Mouse (Mus musculus): ENCODE measurements around the gene Jade1. TPM values are rescaled to one million over a fixed set of nuclear protein-coding genes. Genes with fewer than 3 reads are reported as not detected.

Gene Jade1
- polyA plus RNA-seq, 1 experiment from 2014 or later = 22.1 TPM

GRCm38 (mm10) chr3:41597036-41597435, 41.5 kb downstream of the Jade1 start:
- Histone ChIP-seq H3K27me3 (ENCODE audit: control insufficient read depth, insufficient read depth, low read length) (no peaks in the 10 kb centered on the region), H3K4me3 (ENCODE audit: low read length) (no peak overlapping the region), H3K4me1 (ENCODE audit: control insufficient read depth, insufficient read depth, low read length) (no peaks in the 10 kb centered on the region), H3K9me3 (ENCODE audit: control insufficient read depth, low read length) (no peaks in the 10 kb centered on the region), H3K9ac (ENCODE audit: low read depth, low read length) (no peak overlapping the region), H3K36me3 (ENCODE audit: control insufficient read depth, insufficient read depth, low read length) (peaks cover 55% of the 10 kb centered on the region), H3K4me2 (replicated peaks; ENCODE audit: low read depth, low read length) (no peak overlapping the region), H3K27ac (ENCODE audit: low read depth, low read length) (no peak overlapping the region)
- WGBS = 93% methylated on average over 8 of the region's 8 CpGs
- no peak for ATAC-seq (ENCODE audit: low FRiP score, low TSS enrichment)

GRCm38 (mm10) chr3:41598412-41598811, 42.9 kb downstream of the Jade1 start:
- Histone ChIP-seq H3K4me3 (ENCODE audit: low read length) (no peak overlapping the region), H3K27ac (ENCODE audit: low read depth, low read length) (no peak overlapping the region), H3K27me3 (ENCODE audit: control insufficient read depth, insufficient read depth, low read length) (no peaks in the 10 kb centered on the region), H3K36me3 (ENCODE audit: control insufficient read depth, insufficient read depth, low read length) (peaks cover 51% of the 10 kb centered on the region), H3K4me1 (ENCODE audit: control insufficient read depth, insufficient read depth, low read length) (0 out of 2 replicates have a peak, but pooled peaks cover 4% of the 10 kb centered on the region), H3K4me2 (replicated peaks; ENCODE audit: low read depth, low read length) (no peak overlapping the region), H3K9me3 (ENCODE audit: control insufficient read depth, low read length) (no peaks in the 10 kb centered on the region), H3K9ac (ENCODE audit: low read depth, low read length) (no peak overlapping the region)
- 82% methylated on average over 9 of the region's 9 CpGs for WGBS
- no peak for ATAC-seq (ENCODE audit: low FRiP score, low TSS enrichment)

- H3K27ac ChIP-seq (ENCODE audit: low read depth, low read length) = no peak overlapping the region
- H3K4me1 ChIP-seq (ENCODE audit: control insufficient read depth, insufficient read depth, low read length) = 0 out of 2 replicates have a peak, but pooled peaks cover 4% of the 10 kb centered on the region
- H3K36me3 ChIP-seq (ENCODE audit: control insufficient read depth, insufficient read depth, low read length) = peaks cover 48% of the 10 kb centered on the region
- H3K4me2 ChIP-seq (replicated peaks; ENCODE audit: low read depth, low read length) = no peak overlapping the region
- no peak overlapping the region for H3K4me3 ChIP-seq (ENCODE audit: low read length)
- H3K9me3 ChIP-seq (ENCODE audit: control insufficient read depth, low read length) = no peaks in the 10 kb centered on the region
- WGBS = 92% methylated on average over 10 of the region's 10 CpGs
- no peak overlapping the region for H3K9ac ChIP-seq (ENCODE audit: low read depth, low read length)
- no peaks in the 10 kb centered on the region for H3K27me3 ChIP-seq (ENCODE audit: control insufficient read depth, insufficient read depth, low read length)
- ATAC-seq (ENCODE audit: low FRiP score, low TSS enrichment) = no peak
Observed at GRCm38 (mm10) chr3:41599226-41599625, 43.7 kb downstream of the Jade1 start.

- Histone ChIP-seq H3K9me3 (ENCODE audit: control insufficient read depth, low read length) (no peaks in the 10 kb centered on the region), H3K4me3 (ENCODE audit: low read length) (no peak overlapping the region), H3K4me2 (replicated peaks; ENCODE audit: low read depth, low read length) (no peak overlapping the region), H3K9ac (ENCODE audit: low read depth, low read length) (no peak overlapping the region), H3K36me3 (ENCODE audit: control insufficient read depth, insufficient read depth, low read length) (peaks cover 53% of the 10 kb centered on the region), H3K4me1 (ENCODE audit: control insufficient read depth, insufficient read depth, low read length) (0 out of 2 replicates have a peak, but pooled peaks cover 4% of the 10 kb centered on the region), H3K27ac (ENCODE audit: low read depth, low read length) (no peak overlapping the region), H3K27me3 (ENCODE audit: control insufficient read depth, insufficient read depth, low read length) (no peaks in the 10 kb centered on the region)
- ATAC-seq (ENCODE audit: low FRiP score, low TSS enrichment) = peak; percentile 59; the same call in 1 of the 2 replicates
- 80% methylated on average over 14 of the region's 14 CpGs for WGBS
Observed at GRCm38 (mm10) chr3:41599806-41600589, 44.5 kb downstream of the Jade1 start.

GRCm38 (mm10) chr3:41601226-41602020, 45.9 kb downstream of the Jade1 start:
- no peaks in the 10 kb centered on the region for H3K27me3 ChIP-seq (ENCODE audit: control insufficient read depth, insufficient read depth, low read length)
- no peak overlapping the region for H3K27ac ChIP-seq (ENCODE audit: low read depth, low read length)
- no peaks in the 10 kb centered on the region for H3K9me3 ChIP-seq (ENCODE audit: control insufficient read depth, low read length)
- 86% methylated on average over 9 of the region's 9 CpGs for WGBS
- peaks cover 48% of the 10 kb centered on the region for H3K36me3 ChIP-seq (ENCODE audit: control insufficient read depth, insufficient read depth, low read length)
- H3K9ac ChIP-seq (ENCODE audit: low read depth, low read length) = no peak overlapping the region
- ATAC-seq (ENCODE audit: low FRiP score, low TSS enrichment) = no peak
- H3K4me1 ChIP-seq (ENCODE audit: control insufficient read depth, insufficient read depth, low read length) = 0 out of 2 replicates have a peak, but pooled peaks cover 4% of the 10 kb centered on the region
- H3K4me2 ChIP-seq (replicated peaks; ENCODE audit: low read depth, low read length) = no peak overlapping the region
- H3K4me3 ChIP-seq (ENCODE audit: low read length) = no peak overlapping the region

- Histone ChIP-seq H3K9ac (ENCODE audit: low read depth, low read length) (no peak overlapping the region), H3K27me3 (ENCODE audit: control insufficient read depth, insufficient read depth, low read length) (no peaks in the 10 kb centered on the region), H3K9me3 (ENCODE audit: control insufficient read depth, low read length) (no peaks in the 10 kb centered on the region), H3K36me3 (ENCODE audit: control insufficient read depth, insufficient read depth, low read length) (peaks cover 33% of the 10 kb centered on the region), H3K4me1 (ENCODE audit: control insufficient read depth, insufficient read depth, low read length) (0 out of 2 replicates have a peak, but pooled peaks cover 4% of the 10 kb centered on the region), H3K4me3 (ENCODE audit: low read length) (no peak overlapping the region), H3K4me2 (replicated peaks; ENCODE audit: low read depth, low read length) (no peak overlapping the region), H3K27ac (ENCODE audit: low read depth, low read length) (no peak overlapping the region)
- 49% methylated on average over 10 of the region's 10 CpGs for WGBS
- no peak for ATAC-seq (ENCODE audit: low FRiP score, low TSS enrichment)
Observed at GRCm38 (mm10) chr3:41602933-41603332, 47.4 kb downstream of the Jade1 start.

GRCm38 (mm10) chr3:41603470-41604019, 48.0 kb downstream of the Jade1 start:
- no peak overlapping the region for H3K4me2 ChIP-seq (replicated peaks; ENCODE audit: low read depth, low read length)
- no peak overlapping the region for H3K4me3 ChIP-seq (ENCODE audit: low read length)
- no peaks in the 10 kb centered on the region for H3K9me3 ChIP-seq (ENCODE audit: control insufficient read depth, low read length)
- no peaks in the 10 kb centered on the region for H3K27me3 ChIP-seq (ENCODE audit: control insufficient read depth, insufficient read depth, low read length)
- no peak overlapping the region for H3K27ac ChIP-seq (ENCODE audit: low read depth, low read length)
- WGBS = 43% methylated on average over 5 of the region's 5 CpGs
- H3K9ac ChIP-seq (ENCODE audit: low read depth, low read length) = no peak overlapping the region
- ATAC-seq (ENCODE audit: low FRiP score, low TSS enrichment) = no peak
- peaks cover 27% of the 10 kb centered on the region for H3K36me3 ChIP-seq (ENCODE audit: control insufficient read depth, insufficient read depth, low read length)
- 0 out of 2 replicates have a peak, but pooled peaks cover 4% of the 10 kb centered on the region for H3K4me1 ChIP-seq (ENCODE audit: control insufficient read depth, insufficient read depth, low read length)

GRCm38 (mm10) chr3:41604629-41605321, 49.2 kb downstream of the Jade1 start:
- H3K4me1 ChIP-seq (ENCODE audit: control insufficient read depth, insufficient read depth, low read length) = 0 out of 2 replicates have a peak, but pooled peaks cover 4% of the 10 kb centered on the region
- no peak overlapping the region for H3K9ac ChIP-seq (ENCODE audit: low read depth, low read length)
- WGBS = 91% methylated on average over 12 of the region's 12 CpGs
- no peaks in the 10 kb centered on the region for H3K27me3 ChIP-seq (ENCODE audit: control insufficient read depth, insufficient read depth, low read length)
- H3K36me3 ChIP-seq (ENCODE audit: control insufficient read depth, insufficient read depth, low read length) = peaks cover 26% of the 10 kb centered on the region
- no peak for ATAC-seq (ENCODE audit: low FRiP score, low TSS enrichment)
- no peak overlapping the region for H3K27ac ChIP-seq (ENCODE audit: low read depth, low read length)
- no peaks in the 10 kb centered on the region for H3K9me3 ChIP-seq (ENCODE audit: control insufficient read depth, low read length)
- no peak overlapping the region for H3K4me2 ChIP-seq (replicated peaks; ENCODE audit: low read depth, low read length)
- no peak overlapping the region for H3K4me3 ChIP-seq (ENCODE audit: low read length)
